Mouse (Mus musculus): ENCODE data around the gene Sorcs1. TPM values are rescaled to one million over a fixed set of nuclear protein-coding genes. Genes with fewer than 3 reads are reported as not detected.

Sorcs1 gene
- polyA plus RNA-seq, 1 experiment from 2014 or later: 0.35 TPM

DNA sequence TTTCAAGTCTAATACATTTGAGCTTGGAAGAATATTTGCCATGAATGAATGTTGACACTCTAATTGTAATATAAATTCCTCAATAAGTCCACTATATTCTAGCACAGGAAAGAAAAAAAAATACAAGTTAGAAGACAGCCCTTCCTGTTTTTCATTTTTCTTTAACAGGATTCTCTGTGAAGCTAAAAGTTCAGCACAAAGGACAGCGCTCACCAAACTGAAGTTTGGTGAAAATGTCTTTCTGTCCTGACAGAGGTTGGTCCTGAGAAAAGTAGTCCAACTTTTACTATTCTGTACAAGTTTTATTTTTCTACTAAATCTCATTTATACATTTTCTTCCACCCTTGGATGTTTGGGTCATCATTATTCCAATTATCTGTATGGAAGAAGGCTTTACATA lies 543.8 kb downstream of the Sorcs1 start:
- Histone ChIP-seq H3K9ac (no peak overlapping the region), H3K4me2 (no peak overlapping the region), H3K27me3 (no peaks in the 10 kb centered on the region), H3K4me1 (replicated peaks) (no peaks in the 10 kb centered on the region), H3K36me3 (replicated peaks) (no peaks in the 10 kb centered on the region), H3K9me3 (replicated peaks) (no peaks in the 10 kb centered on the region), H3K27ac (replicated peaks) (no peak overlapping the region), H3K4me3 (replicated peaks) (no peak overlapping the region)
- WGBS (ENCODE audit: insufficient replicate concordance): 66% methylated on average over 1 of the region's 1 CpGs
- no peak for ATAC-seq (ENCODE audit: insufficient read depth)

DNA sequence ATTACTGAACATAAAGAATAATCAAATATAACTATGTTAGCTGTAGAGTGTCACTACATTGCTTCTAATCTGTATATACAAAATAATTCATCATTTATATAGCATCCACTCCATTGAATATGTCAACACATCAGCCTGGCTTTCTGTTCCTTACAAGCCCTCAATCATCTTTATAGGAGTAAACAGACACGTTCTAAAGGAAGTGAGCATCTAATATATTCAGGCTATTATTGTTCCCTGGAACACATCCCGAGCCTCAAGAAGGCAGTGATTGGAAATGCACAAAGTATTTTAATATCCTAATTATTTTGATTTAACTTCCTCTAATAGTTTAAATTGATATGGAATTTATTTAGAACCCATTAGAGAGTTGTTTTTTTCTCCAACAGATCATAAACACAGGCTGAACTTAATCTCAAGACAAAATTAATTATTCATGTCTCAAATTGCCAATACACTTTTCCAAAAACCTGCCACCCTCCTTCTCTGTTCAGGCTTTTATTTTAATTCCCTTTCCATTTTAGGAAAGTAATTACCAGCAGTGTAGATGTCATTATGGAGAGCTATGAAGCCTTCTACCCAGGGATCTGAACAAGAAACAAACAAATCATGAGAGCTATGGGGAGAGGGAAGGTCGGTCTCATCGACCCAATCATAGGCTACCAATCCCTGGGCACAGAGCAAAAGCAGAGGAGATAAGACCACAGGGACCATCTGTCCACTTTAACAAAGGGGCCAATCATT lies 572.4 kb downstream of the Sorcs1 start:
- 65% methylated on average over 4 of the region's 4 CpGs for WGBS (ENCODE audit: insufficient replicate concordance)
- no peaks in the 10 kb centered on the region for H3K36me3 ChIP-seq (replicated peaks)
- ATAC-seq (ENCODE audit: insufficient read depth): no peak

More for the DNA sequence above, 572.4 kb downstream of the Sorcs1 start:
- Histone ChIP-seq H3K9ac (no peak overlapping the region), H3K4me3 (replicated peaks) (no peak overlapping the region), H3K27ac (replicated peaks) (no peak overlapping the region), H3K27me3 (no peaks in the 10 kb centered on the region), H3K4me1 (replicated peaks) (no peaks in the 10 kb centered on the region), H3K4me2 (no peak overlapping the region), H3K9me3 (replicated peaks) (no peaks in the 10 kb centered on the region)

Small RNA genes lying within 50 kb of the gene (microRNA-seq; reads per million reads assigned to microRNA genes)
- gene Gm27749: not detected
